Mouse (Mus musculus): ENCODE measurements around the gene Ldlrad1. TPM values are rescaled to one million over a fixed set of nuclear protein-coding genes. Genes with fewer than 3 reads are reported as not detected.

Ldlrad1 gene
- not detected in 2 replicates for polyA plus RNA-seq (2016; fragmentation: Nextera tagmentation; extraction: Ambion mirVana)

DNA sequence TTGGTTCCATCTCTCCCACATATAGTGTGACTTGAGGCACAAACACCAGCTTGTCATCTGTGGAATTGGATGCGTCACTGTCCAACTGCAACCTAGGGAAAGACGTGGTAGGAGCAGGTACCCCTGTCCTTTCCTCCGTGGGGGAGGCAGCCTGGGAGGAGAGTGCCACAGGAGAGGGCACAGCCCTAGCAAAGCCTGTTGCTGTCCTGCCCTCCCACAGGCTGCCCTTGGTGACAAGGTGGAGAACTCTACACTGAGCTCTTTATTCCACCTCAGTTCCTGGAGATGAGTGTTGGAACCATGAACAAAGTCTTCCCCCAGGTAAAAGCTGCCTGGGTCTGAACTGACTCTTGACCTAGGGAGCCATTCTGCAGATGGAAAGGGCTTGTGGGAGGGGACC, at the start of gene Ldlrad1:
TSS of gene Ldlrad1 (plus strand) at position 301 of the 400 bp plus-strand sequence.
- no peak within 1 kb of the TSS for H3K27ac ChIP-seq
- no peak for DNase-seq (ENCODE audit: extremely low spot score, low spot score)
- H3K36me3 ChIP-seq (replicated peaks), result peaks cover 45% of the 10 kb centered on the region
- no peaks in the 10 kb centered on the region for H3K27me3 ChIP-seq (ENCODE audit: poor library complexity, severe bottlenecking)
- no peak within 1 kb of the TSS for H3K4me3 ChIP-seq
- H3K9me3 ChIP-seq, result no peaks in the 10 kb centered on the region
- WGBS, result 92% methylated on average over 3 of the region's 3 CpGs
- peaks cover 5% of the 10 kb centered on the region; the same call in 1 of the 2 replicates for H3K4me1 ChIP-seq

GRCm38 (mm10) chr4:107160181-107160580, 48.8 kb upstream of the Ldlrad1 start:
- Histone ChIP-seq H3K27me3 (ENCODE audit: poor library complexity, severe bottlenecking) (no peaks in the 10 kb centered on the region), H3K4me3 (no peak overlapping the region), H3K36me3 (replicated peaks) (peaks cover 72% of the 10 kb centered on the region), H3K27ac (no peak overlapping the region), H3K9me3 (no peaks in the 10 kb centered on the region), H3K4me1 (no peaks in the 10 kb centered on the region)
- WGBS, result 93% methylated on average over 8 of the region's 8 CpGs
- no peak for DNase-seq (ENCODE audit: extremely low spot score, low spot score)

- no peak overlapping the region for H3K27ac ChIP-seq
- H3K4me3 ChIP-seq, result no peak overlapping the region
- H3K9me3 ChIP-seq, result no peaks in the 10 kb centered on the region
- peaks cover 59% of the 10 kb centered on the region for H3K36me3 ChIP-seq (replicated peaks)
- H3K27me3 ChIP-seq (ENCODE audit: poor library complexity, severe bottlenecking), result no peaks in the 10 kb centered on the region
- 90% methylated on average over 10 of the region's 10 CpGs for WGBS
- no peaks in the 10 kb centered on the region for H3K4me1 ChIP-seq
- DNase-seq (ENCODE audit: extremely low spot score, low spot score), result no peak
Observed at GRCm38 (mm10) chr4:107163341-107163740, 45.6 kb upstream of the Ldlrad1 start.

GRCm38 (mm10) chr4:107163756-107164587, 45.0 kb upstream of the Ldlrad1 start:
- no peaks in the 10 kb centered on the region for H3K9me3 ChIP-seq
- no peaks in the 10 kb centered on the region for H3K27me3 ChIP-seq (ENCODE audit: poor library complexity, severe bottlenecking)
- H3K4me3 ChIP-seq, result no peak overlapping the region
- H3K36me3 ChIP-seq (replicated peaks), result peaks cover 56% of the 10 kb centered on the region
- peak; percentile 63 for DNase-seq (ENCODE audit: extremely low spot score, low spot score)
- no peak overlapping the region for H3K27ac ChIP-seq
- no peaks in the 10 kb centered on the region for H3K4me1 ChIP-seq
- WGBS, result 58% methylated on average over 9 of the region's 9 CpGs

DNA sequence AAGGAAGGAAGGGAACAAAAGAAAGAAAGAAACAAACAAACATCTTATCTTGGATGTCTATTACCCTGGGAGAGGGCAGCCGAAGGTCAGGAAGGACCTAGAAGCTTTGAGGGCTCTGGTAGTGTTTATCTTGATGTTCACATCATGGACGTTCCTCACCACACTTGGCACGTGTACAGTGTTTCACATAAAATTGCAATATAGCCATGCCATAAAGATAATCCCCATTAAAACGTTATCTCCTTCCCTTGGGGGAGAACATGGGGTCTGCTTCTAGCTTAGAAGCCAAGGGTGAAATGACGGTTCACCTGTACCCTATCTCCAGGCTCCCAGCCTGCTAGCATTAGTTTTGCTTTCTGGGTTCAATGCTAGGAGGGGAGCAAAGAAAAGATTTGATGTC, 42.3 kb upstream of the Ldlrad1 start:
- 91% methylated on average over 5 of the region's 5 CpGs for WGBS
- DNase-seq (ENCODE audit: extremely low spot score, low spot score), result no peak

DNA sequence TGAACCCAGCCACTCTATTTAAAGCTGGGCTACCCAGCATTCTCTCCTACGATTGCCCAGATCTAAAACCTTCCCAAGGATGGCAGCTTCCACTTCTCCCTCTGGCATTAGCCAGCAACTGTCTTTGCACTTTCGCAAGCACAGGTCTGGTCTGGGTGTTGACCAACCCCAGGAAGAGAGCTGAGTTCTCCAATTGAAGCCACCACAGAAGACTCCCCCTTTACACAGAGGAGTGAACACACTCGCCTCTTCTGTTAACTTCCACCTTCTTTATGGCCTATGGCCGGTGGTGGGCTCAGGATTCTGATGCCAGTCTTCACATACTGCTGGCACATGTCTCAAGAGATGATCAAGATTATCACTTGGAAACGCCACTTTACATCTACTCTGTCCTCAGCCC, 41.2 kb upstream of the Ldlrad1 start:
- Histone ChIP-seq H3K4me1 (no peaks in the 10 kb centered on the region), H3K9me3 (no peaks in the 10 kb centered on the region), H3K27ac (no peak overlapping the region), H3K4me3 (no peak overlapping the region), H3K27me3 (ENCODE audit: poor library complexity, severe bottlenecking) (no peaks in the 10 kb centered on the region), H3K36me3 (replicated peaks) (peaks cover 63% of the 10 kb centered on the region)
- 87% methylated on average over 5 of the region's 5 CpGs for WGBS
- DNase-seq (ENCODE audit: extremely low spot score, low spot score), result no peak

More for the DNA sequence above, 42.3 kb upstream of the Ldlrad1 start:
- H3K36me3 ChIP-seq (replicated peaks), result peaks cover 54% of the 10 kb centered on the region
- H3K27ac ChIP-seq, result no peak overlapping the region
- H3K9me3 ChIP-seq, result no peaks in the 10 kb centered on the region
- no peak overlapping the region for H3K4me3 ChIP-seq
- no peaks in the 10 kb centered on the region for H3K27me3 ChIP-seq (ENCODE audit: poor library complexity, severe bottlenecking)
- no peaks in the 10 kb centered on the region for H3K4me1 ChIP-seq

GRCm38 (mm10) chr4:107177506-107177905, 31.5 kb upstream of the Ldlrad1 start:
- DNase-seq (ENCODE audit: extremely low spot score, low spot score), result no peak
- Histone ChIP-seq H3K9me3 (no peaks in the 10 kb centered on the region), H3K4me1 (peaks cover 29% of the 10 kb centered on the region), H3K27me3 (ENCODE audit: poor library complexity, severe bottlenecking) (no peaks in the 10 kb centered on the region), H3K36me3 (replicated peaks) (peaks cover 39% of the 10 kb centered on the region), H3K4me3 (peak overlapping the region; percentile 91), H3K27ac (peak overlapping the region; percentile 93)
- 52% methylated on average over 11 of the region's 11 CpGs for WGBS

DNA sequence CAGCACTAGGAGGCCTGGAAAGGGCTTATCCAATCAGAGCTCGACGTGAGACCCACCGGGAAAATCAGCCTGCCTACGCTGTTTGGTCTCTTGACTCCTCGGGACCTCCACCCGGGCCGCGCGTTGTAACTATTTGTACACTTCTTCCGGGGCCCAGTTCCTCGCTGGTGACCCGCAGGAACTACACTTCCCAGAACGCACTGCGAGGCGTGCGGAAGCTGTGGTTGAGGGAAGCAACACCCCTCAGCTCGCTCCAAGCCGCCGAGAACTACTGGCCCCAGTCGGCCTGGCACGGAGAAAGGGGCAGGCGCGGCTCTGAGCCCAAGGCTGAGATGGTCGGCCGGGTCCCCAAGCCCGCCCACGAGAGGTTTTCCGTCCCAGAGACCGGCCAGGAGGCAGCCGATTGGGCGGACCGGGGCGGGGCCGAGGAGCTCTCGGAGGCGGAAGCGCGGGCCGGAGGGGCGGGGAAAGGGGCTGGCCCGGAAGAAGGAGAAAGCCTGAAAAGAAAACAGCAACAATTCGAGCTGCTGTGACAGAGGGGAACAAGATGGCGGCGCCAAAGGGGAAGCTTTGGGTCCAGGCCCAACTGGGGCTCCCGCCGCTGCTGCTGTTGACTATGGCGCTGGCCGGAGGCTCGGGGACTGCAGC, 30.7 kb upstream of the Ldlrad1 start, which contains the start of gene Tmem59:
TSS of gene Tmem59 (plus strand) at position 218 of the 648 bp plus-strand sequence.
- Histone ChIP-seq H3K4me1 (peaks cover 29% of the 10 kb centered on the region), H3K36me3 (replicated peaks) (peaks cover 31% of the 10 kb centered on the region), H3K9me3 (no peaks in the 10 kb centered on the region), H3K4me3 (peak within 1 kb of the TSS; percentile 91), H3K27me3 (ENCODE audit: poor library complexity, severe bottlenecking) (no peaks in the 10 kb centered on the region), H3K27ac (peak within 1 kb of the TSS; percentile 93)
- peak; percentile 95 for DNase-seq (ENCODE audit: extremely low spot score, low spot score)
- under 1% methylated on average over 49 of the region's 49 CpGs for WGBS

DNA sequence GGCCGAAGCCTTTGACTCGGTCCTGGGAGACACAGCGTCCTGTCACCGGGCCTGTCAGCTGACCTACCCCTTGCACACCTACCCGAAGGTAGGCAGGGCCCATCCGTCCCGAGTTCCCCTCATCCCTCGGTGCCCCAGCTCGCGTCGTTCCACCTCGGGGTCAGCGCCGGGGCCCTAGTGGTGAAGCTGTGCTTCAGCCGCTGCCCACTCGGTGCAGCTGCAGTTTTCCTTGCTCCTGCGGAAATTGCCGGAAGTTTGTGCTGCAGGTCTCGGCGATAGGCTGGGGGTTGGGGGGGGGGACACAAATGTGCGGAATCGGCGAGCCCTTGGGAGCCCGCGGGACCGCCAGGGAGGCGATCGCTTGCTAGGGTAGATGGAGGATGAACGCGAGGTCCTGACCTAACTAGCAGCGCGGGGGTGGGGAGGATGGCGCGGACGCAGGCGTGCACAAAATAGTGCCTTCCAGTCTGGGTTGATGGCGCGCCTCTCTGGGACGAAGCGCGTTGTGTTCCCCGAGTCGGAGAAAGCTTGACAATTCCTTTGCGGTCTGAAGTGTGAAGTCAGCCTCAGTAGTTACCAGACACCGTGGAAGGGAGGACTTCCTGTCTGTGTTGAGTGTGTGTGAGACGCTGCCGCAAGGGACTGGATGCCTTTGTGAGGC, 30.0 kb upstream of the Ldlrad1 start, which contains the start of gene Tceanc2:
TSS of gene Tceanc2 (minus strand) at position 287 of the 661 bp plus-strand sequence.
- H3K36me3 ChIP-seq (replicated peaks), result peaks cover 25% of the 10 kb centered on the region
- under 1% methylated on average over 47 of the region's 47 CpGs for WGBS
- DNase-seq (ENCODE audit: extremely low spot score, low spot score), result no peak
- H3K27me3 ChIP-seq (ENCODE audit: poor library complexity, severe bottlenecking), result no peaks in the 10 kb centered on the region
- peak within 1 kb of the TSS; percentile 91 for H3K4me3 ChIP-seq
- peak within 1 kb of the TSS; percentile 93 for H3K27ac ChIP-seq
- H3K4me1 ChIP-seq, result peaks cover 29% of the 10 kb centered on the region
- H3K9me3 ChIP-seq, result no peaks in the 10 kb centered on the region

DNA sequence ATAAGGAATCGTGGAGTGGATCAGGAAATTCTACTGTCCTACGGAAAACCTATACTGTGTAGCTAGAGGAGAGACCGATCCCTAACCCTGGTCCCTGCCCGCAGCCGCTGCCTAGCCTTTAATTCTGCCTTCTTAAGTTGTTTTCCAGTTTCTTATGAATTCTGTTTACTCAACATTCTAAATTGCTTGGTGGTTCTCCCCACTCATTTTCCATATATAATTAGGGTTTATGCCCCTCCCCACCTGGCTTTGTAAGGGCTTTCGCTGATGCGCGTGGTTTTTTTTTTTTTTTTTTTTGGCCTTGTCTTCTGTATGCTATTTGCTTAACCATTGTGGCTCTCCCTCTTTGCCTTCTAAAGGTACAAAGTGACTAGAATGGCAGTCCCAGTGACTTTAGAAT, 29.4 kb upstream of the Ldlrad1 start:
- Histone ChIP-seq H3K36me3 (replicated peaks) (peaks cover 19% of the 10 kb centered on the region), H3K27ac (peak overlapping the region; percentile 93), H3K9me3 (no peaks in the 10 kb centered on the region), H3K4me3 (peak overlapping the region; percentile 91), H3K4me1 (peaks cover 29% of the 10 kb centered on the region), H3K27me3 (ENCODE audit: poor library complexity, severe bottlenecking) (no peaks in the 10 kb centered on the region)
- no peak for DNase-seq (ENCODE audit: extremely low spot score, low spot score)
- 12% methylated on average over 8 of the region's 8 CpGs for WGBS

DNA sequence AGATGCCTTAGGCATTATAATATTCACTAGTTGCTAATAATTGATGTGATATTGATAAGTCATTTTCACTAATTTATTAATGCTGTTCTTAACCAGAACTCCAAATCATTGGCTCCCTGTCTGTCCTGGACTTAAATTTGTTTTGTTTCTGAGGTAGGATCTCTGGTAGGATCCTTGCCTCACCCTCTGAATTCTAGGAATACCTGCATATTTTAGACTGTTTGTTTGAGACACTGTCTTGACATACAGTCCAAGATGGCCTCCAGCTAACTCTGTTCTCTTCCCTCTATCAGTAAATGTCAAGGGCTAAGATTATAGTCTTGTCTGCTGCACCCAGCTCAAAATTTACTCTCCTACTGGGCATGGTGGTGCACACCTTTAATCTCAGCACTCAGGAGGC, 28.2 kb upstream of the Ldlrad1 start:
- Histone ChIP-seq H3K27me3 (ENCODE audit: poor library complexity, severe bottlenecking) (no peaks in the 10 kb centered on the region), H3K27ac (no peak overlapping the region), H3K4me3 (no peak overlapping the region), H3K36me3 (replicated peaks) (peaks cover 11% of the 10 kb centered on the region), H3K9me3 (no peaks in the 10 kb centered on the region), H3K4me1 (peaks cover 31% of the 10 kb centered on the region)
- DNase-seq (ENCODE audit: extremely low spot score, low spot score), result no peak

- Histone ChIP-seq H3K4me1 (peaks cover 29% of the 10 kb centered on the region), H3K4me3 (no peak overlapping the region), H3K9me3 (no peaks in the 10 kb centered on the region), H3K36me3 (replicated peaks) (peaks cover 14% of the 10 kb centered on the region), H3K27me3 (ENCODE audit: poor library complexity, severe bottlenecking) (no peaks in the 10 kb centered on the region), H3K27ac (no peak overlapping the region)
- no peak for DNase-seq (ENCODE audit: extremely low spot score, low spot score)
- WGBS, result 92% methylated on average over 6 of the region's 6 CpGs
Observed at GRCm38 (mm10) chr4:107181866-107182265, 27.1 kb upstream of the Ldlrad1 start.

Measured in forebrain, embryonic 10.5 days (tissue).